Mouse (Mus musculus): ENCODE measurements at regions not wholly inside any gene's neighbourhood (a gene's known extent, or its start where the extent isn't known, plus 50 kb on each side); places are given as distances from the start of the nearest gene placed in this dataset.

DNA sequence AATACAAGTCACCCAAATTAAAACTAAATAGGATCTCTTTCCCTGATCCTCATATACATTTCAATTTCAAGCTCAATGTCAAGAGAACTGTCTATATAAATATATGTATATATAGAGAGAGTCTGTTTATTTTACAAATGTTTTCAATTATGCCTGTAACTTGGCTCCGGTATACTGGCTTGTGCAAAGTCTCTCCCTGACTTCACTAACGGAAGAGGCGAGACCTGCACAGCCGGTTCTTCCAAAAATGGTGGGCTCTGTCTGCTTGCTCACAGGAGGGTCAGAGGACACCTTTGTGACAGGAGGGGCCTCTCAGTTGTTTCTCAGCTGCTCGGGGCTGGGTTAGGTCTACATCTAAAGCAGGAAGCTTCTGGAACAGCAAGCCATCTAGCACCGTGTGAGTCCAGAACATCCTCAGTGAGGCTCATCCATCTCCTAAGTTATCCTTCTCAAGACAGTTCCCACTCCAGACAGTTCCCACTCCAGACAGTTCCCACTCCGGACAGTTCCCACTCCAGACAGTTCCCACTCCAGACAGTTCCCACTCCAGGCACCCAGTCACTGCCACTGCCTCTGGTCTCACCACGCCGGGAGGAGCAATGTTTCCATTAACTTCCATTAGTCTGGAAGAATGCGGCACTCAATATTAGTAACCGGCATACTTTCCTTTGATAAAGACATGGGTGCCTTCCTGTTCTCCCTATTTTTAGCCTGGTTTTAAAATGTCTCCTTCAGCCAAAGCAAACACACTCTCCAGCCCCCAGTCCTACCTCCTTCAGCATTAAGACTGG lies 148.4 kb upstream of the Nfe2l3 start:
- WGBS: 44% methylated on average over 11 of the region's 11 CpGs
- peak overlapping the region; percentile 8; the same call in 1 of the 2 replicates for H3K4me2 ChIP-seq (ENCODE audit: low read depth, low read length)
- no peak overlapping the region for H3K4me3 ChIP-seq (ENCODE audit: low read length)
- H3K4me1 ChIP-seq (ENCODE audit: control insufficient read depth, insufficient read depth, low read length): peaks cover 14% of the 10 kb centered on the region
- H3K9me3 ChIP-seq (replicated peaks; ENCODE audit: control insufficient read depth, low read length): no peaks in the 10 kb centered on the region
- no peaks in the 10 kb centered on the region for H3K36me3 ChIP-seq (ENCODE audit: control insufficient read depth, insufficient read depth)
- no peaks in the 10 kb centered on the region for H3K27me3 ChIP-seq (ENCODE audit: control insufficient read depth, insufficient read depth, low read length)
- no peak overlapping the region for H3K9ac ChIP-seq (ENCODE audit: low read length)
- no peak for ATAC-seq (replicated peaks; ENCODE audit: extremely low read depth, insufficient read depth, low FRiP score)
- peak overlapping the region; percentile 42; the same call in 1 of the 2 replicates for H3K27ac ChIP-seq (ENCODE audit: low read length)

DNA sequence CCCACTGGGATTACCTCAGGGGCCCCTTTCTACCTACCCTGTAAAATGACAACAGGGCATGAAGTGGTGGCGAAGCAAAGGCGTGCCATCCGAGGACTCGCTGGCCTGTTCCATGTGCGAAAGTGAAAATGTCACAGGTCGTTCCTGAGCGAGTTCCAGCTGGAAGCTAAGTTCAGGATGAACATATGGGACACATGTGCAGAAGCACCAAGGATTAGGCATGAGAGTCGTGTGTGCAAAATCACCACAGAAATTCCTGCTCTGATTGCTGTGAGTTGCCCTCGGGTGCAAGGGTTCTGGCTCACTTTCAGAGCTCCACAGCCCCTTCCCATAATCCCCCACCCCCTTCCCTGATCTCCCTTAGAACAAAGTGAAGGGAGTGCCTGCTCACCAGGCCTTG lies 147.6 kb upstream of the Nfe2l3 start:
- peak overlapping the region; percentile 8; the same call in 1 of the 2 replicates for H3K4me2 ChIP-seq (ENCODE audit: low read depth, low read length)
- no peak for ATAC-seq (replicated peaks; ENCODE audit: extremely low read depth, insufficient read depth, low FRiP score)
- H3K4me3 ChIP-seq (ENCODE audit: low read length): no peak overlapping the region
- no peaks in the 10 kb centered on the region for H3K9me3 ChIP-seq (replicated peaks; ENCODE audit: control insufficient read depth, low read length)
- 79% methylated on average over 9 of the region's 9 CpGs for WGBS
- H3K27me3 ChIP-seq (ENCODE audit: control insufficient read depth, insufficient read depth, low read length): no peaks in the 10 kb centered on the region
- no peak overlapping the region for H3K27ac ChIP-seq (ENCODE audit: low read length)
- H3K36me3 ChIP-seq (ENCODE audit: control insufficient read depth, insufficient read depth): no peaks in the 10 kb centered on the region
- no peak overlapping the region for H3K9ac ChIP-seq (ENCODE audit: low read length)
- peaks cover 14% of the 10 kb centered on the region for H3K4me1 ChIP-seq (ENCODE audit: control insufficient read depth, insufficient read depth, low read length)

GRCm38 (mm10) chr6:51286836-51287235 lies 145.6 kb upstream of the Nfe2l3 start:
- Histone ChIP-seq H3K36me3 (ENCODE audit: control insufficient read depth, insufficient read depth) (no peaks in the 10 kb centered on the region), H3K4me2 (ENCODE audit: low read depth, low read length) (no peak overlapping the region), H3K9ac (ENCODE audit: low read length) (no peak overlapping the region), H3K4me3 (ENCODE audit: low read length) (no peak overlapping the region), H3K4me1 (ENCODE audit: control insufficient read depth, insufficient read depth, low read length) (peaks cover 14% of the 10 kb centered on the region), H3K27me3 (ENCODE audit: control insufficient read depth, insufficient read depth, low read length) (no peaks in the 10 kb centered on the region), H3K27ac (ENCODE audit: low read length) (no peak overlapping the region), H3K9me3 (replicated peaks; ENCODE audit: control insufficient read depth, low read length) (no peaks in the 10 kb centered on the region)
- 83% methylated on average over 2 of the region's 2 CpGs for WGBS
- no peak for ATAC-seq (replicated peaks; ENCODE audit: extremely low read depth, insufficient read depth, low FRiP score)

- no peak overlapping the region for H3K4me3 ChIP-seq (ENCODE audit: low read length)
- no peak overlapping the region for H3K27ac ChIP-seq (ENCODE audit: low read length)
- no peak overlapping the region for H3K4me2 ChIP-seq (ENCODE audit: low read depth, low read length)
- 63% methylated on average over 2 of the region's 2 CpGs for WGBS
- no peaks in the 10 kb centered on the region for H3K9me3 ChIP-seq (replicated peaks; ENCODE audit: control insufficient read depth, low read length)
- ATAC-seq (replicated peaks; ENCODE audit: extremely low read depth, insufficient read depth, low FRiP score): no peak
- H3K36me3 ChIP-seq (ENCODE audit: control insufficient read depth, insufficient read depth): no peaks in the 10 kb centered on the region
- H3K9ac ChIP-seq (ENCODE audit: low read length): no peak overlapping the region
- H3K27me3 ChIP-seq (ENCODE audit: control insufficient read depth, insufficient read depth, low read length): no peaks in the 10 kb centered on the region
- H3K4me1 ChIP-seq (ENCODE audit: control insufficient read depth, insufficient read depth, low read length): peaks cover 14% of the 10 kb centered on the region
Measured at GRCm38 (mm10) chr6:51287383-51287782, 145.1 kb upstream of the Nfe2l3 start.

GRCm38 (mm10) chr6:51287807-51288206 lies 144.7 kb upstream of the Nfe2l3 start:
- 55% methylated on average over 6 of the region's 6 CpGs for WGBS
- H3K4me2 ChIP-seq (ENCODE audit: low read depth, low read length): no peak overlapping the region

DNA sequence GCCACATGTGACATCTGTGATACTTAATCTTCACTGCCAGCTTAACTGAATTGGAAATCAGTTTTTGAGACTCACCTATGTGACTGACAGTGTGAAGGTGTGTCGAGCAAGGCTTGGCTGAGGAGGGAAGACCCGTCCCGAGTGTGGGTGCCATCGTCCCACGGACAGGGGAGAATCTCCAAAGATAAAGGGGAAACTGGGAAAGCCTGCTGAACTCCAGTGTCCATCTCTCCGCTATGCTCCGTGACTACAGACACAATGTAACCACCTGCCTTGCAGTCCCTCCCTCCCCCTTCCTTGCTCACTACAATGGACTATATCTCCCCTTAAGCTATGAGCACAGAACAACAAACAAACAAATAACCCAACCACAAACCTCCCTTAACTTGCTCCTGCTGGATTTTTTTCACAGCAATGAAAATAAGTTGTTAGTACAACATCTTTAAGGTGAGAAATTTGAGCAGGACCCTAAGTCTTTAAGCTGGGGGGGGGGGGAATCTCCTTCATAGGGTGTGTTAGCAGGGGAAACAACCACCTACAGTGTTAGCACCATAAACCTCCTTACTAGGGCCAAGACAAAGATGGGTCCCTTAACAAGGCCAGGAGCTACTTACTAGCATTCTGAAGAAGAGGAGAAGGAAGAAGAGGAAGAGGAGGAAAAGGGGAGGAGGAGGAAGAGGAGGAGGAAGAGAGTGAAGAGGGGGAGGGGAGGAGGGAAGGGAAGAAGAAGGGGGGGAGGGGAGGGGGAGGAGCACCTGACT lies 144.0 kb upstream of the Nfe2l3 start:
- Histone ChIP-seq H3K4me2 (ENCODE audit: low read depth, low read length) (no peak overlapping the region), H3K9ac (ENCODE audit: low read length) (no peak overlapping the region), H3K4me3 (ENCODE audit: low read length) (no peak overlapping the region), H3K27me3 (ENCODE audit: control insufficient read depth, insufficient read depth, low read length) (no peaks in the 10 kb centered on the region), H3K9me3 (replicated peaks; ENCODE audit: control insufficient read depth, low read length) (no peaks in the 10 kb centered on the region), H3K4me1 (ENCODE audit: control insufficient read depth, insufficient read depth, low read length) (peaks cover 14% of the 10 kb centered on the region), H3K36me3 (ENCODE audit: control insufficient read depth, insufficient read depth) (no peaks in the 10 kb centered on the region), H3K27ac (ENCODE audit: low read length) (no peak overlapping the region)
- WGBS: 70% methylated on average over 7 of the region's 7 CpGs
- ATAC-seq (replicated peaks; ENCODE audit: extremely low read depth, insufficient read depth, low FRiP score): no peak

More at GRCm38 (mm10) chr6:51287807-51288206, 144.7 kb upstream of the Nfe2l3 start:
- H3K27ac ChIP-seq (ENCODE audit: low read length): no peak overlapping the region
- H3K4me1 ChIP-seq (ENCODE audit: control insufficient read depth, insufficient read depth, low read length): peaks cover 14% of the 10 kb centered on the region
- no peaks in the 10 kb centered on the region for H3K27me3 ChIP-seq (ENCODE audit: control insufficient read depth, insufficient read depth, low read length)
- no peaks in the 10 kb centered on the region for H3K9me3 ChIP-seq (replicated peaks; ENCODE audit: control insufficient read depth, low read length)
- H3K36me3 ChIP-seq (ENCODE audit: control insufficient read depth, insufficient read depth): no peaks in the 10 kb centered on the region
- no peak overlapping the region for H3K9ac ChIP-seq (ENCODE audit: low read length)
- ATAC-seq (replicated peaks; ENCODE audit: extremely low read depth, insufficient read depth, low FRiP score): peak; percentile 55; the same call in 1 of the 2 replicates
- no peak overlapping the region for H3K4me3 ChIP-seq (ENCODE audit: low read length)

- ATAC-seq (replicated peaks; ENCODE audit: extremely low read depth, insufficient read depth, low FRiP score): no peak
- whole genome bisulfite sequencing: 72% methylated on average over 6 of the region's 6 CpGs
- H3K4me2 ChIP-seq (ENCODE audit: low read depth, low read length): no peak overlapping the region
- H3K27ac ChIP-seq (ENCODE audit: low read length): no peak overlapping the region
- no peaks in the 10 kb centered on the region for H3K27me3 ChIP-seq (ENCODE audit: control insufficient read depth, insufficient read depth, low read length)
- no peaks in the 10 kb centered on the region for H3K9me3 ChIP-seq (replicated peaks; ENCODE audit: control insufficient read depth, low read length)
- H3K36me3 ChIP-seq (ENCODE audit: control insufficient read depth, insufficient read depth): no peaks in the 10 kb centered on the region
- H3K9ac ChIP-seq (ENCODE audit: low read length): no peak overlapping the region
- peaks cover 14% of the 10 kb centered on the region for H3K4me1 ChIP-seq (ENCODE audit: control insufficient read depth, insufficient read depth, low read length)
- no peak overlapping the region for H3K4me3 ChIP-seq (ENCODE audit: low read length)
Measured at GRCm38 (mm10) chr6:51289067-51289725, 143.3 kb upstream of the Nfe2l3 start.

GRCm38 (mm10) chr6:51300694-51301417 lies 131.6 kb upstream of the Nfe2l3 start:
- Histone ChIP-seq H3K9me3 (replicated peaks; ENCODE audit: control insufficient read depth, low read length) (peaks cover 8% of the 10 kb centered on the region), H3K27me3 (ENCODE audit: control insufficient read depth, insufficient read depth, low read length) (no peaks in the 10 kb centered on the region), H3K9ac (ENCODE audit: low read length) (no peak overlapping the region), H3K4me1 (ENCODE audit: control insufficient read depth, insufficient read depth, low read length) (0 out of 2 replicates have a peak, but pooled peaks cover 3% of the 10 kb centered on the region), H3K4me2 (ENCODE audit: low read depth, low read length) (no peak overlapping the region), H3K36me3 (ENCODE audit: control insufficient read depth, insufficient read depth) (no peaks in the 10 kb centered on the region), H3K4me3 (ENCODE audit: low read length) (no peak overlapping the region), H3K27ac (ENCODE audit: low read length) (no peak overlapping the region)
- WGBS: 38% methylated on average over 11 of the region's 11 CpGs
- ATAC-seq (replicated peaks; ENCODE audit: extremely low read depth, insufficient read depth, low FRiP score): no peak

Measured in heart, embryonic 16.5 days (tissue).